Comparison of ENCODE assay signal across 19 mouse cellular contexts in the genomic region with DNA sequence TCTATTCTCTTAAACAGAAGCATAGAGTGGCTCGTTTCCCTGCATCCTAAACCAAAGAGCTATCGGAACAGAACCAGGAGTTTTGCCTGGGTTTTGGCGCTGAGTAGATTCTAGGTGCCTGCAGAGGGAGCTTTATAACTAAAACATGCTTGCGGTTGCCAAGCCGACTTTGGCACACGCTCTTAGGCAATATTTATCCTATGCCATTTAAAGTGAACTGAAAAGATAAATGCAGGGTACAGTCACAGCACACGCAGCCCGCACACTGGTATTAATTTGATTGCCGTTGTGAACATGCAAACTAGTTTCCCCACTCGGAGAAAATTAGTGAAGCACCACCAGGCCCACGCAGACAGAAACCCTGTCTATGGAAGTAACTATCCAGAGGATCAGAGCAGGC. TPM values are rescaled to one million over a fixed set of nuclear protein-coding genes. Genes with fewer than 3 reads are reported as not detected.
DNase-seq lines count a peak whose midpoint lies in the region; ATAC-seq and TF ChIP-seq lines count a peak whose summit lies in the region.
"Had no signal": no experiment of that assay in that cellular context is flagged by ENCODE, and none has a peak within 500 bp of the region (broad histone marks: within the 10 kb centered on the region; RNA-seq: fewer than 3 reads in every experiment).

No protein-coding gene starts in this region.

- peak; percentile 70 for ATAC-seq in forebrain, embryonic 15.5 days (replicated peaks)
- no peak; the same call in 1 of the 2 replicates for ATAC-seq in forebrain, embryonic 13.5 days
- ATAC-seq in stomach, postnatal 0 days (ENCODE audit: low FRiP score, low TSS enrichment): no peak
- ATAC-seq in monocyte, adult 5-6 weeks (replicated peaks; ENCODE audit: insufficient number of reproducible peaks, low FRiP score, low TSS enrichment, poor library complexity, severe bottlenecking): no peak

- no peak overlapping the region for H3K4me3 ChIP-seq in forebrain, embryonic 15.5 days
- H3K4me3 ChIP-seq in forebrain, embryonic 13.5 days: no peak overlapping the region
- H3K4me3 ChIP-seq in stomach, postnatal 0 days (ENCODE audit: low read depth, low read length): no peak overlapping the region
- H3K4me3 ChIP-seq: heart, embryonic 15.5 days; neural tube, embryonic 15.5 days had no signal

- DNase-seq in left cerebral cortex, adult 11 months (ENCODE audit: low spot score): peak; percentile 38
- no peak for DNase-seq in left cerebral cortex, postnatal 4 days
- peak; percentile 30 to 54 for DNase-seq in left cerebral cortex, adult 9 months (ENCODE audit: low spot score in 2 of 2)
- no peak for DNase-seq in stomach, postnatal 0 days (ENCODE audit: low spot score)
- DNase-seq in yolk sac, embryonic 10.5 days (ENCODE audit: low spot score): no peak
- DNase-seq: cerebellum, adult 11-12 months; gastrocnemius, postnatal 14 days; kidney, adult 9 months had no signal

- WGBS in forebrain, embryonic 15.5 days: 18% methylated on average over 11 of the region's 11 CpGs
- WGBS in forebrain, embryonic 13.5 days: 58% methylated on average over 11 of the region's 11 CpGs
- WGBS in stomach, postnatal 0 days: 58% methylated on average over 11 of the region's 11 CpGs

- no peaks in the 10 kb centered on the region for H3K27me3 ChIP-seq in forebrain, embryonic 15.5 days
- no peaks in the 10 kb centered on the region for H3K27me3 ChIP-seq in forebrain, embryonic 13.5 days
- no peaks in the 10 kb centered on the region for H3K27me3 ChIP-seq in stomach, postnatal 0 days (ENCODE audit: control insufficient read depth, insufficient read depth, low read length)
- H3K27me3 ChIP-seq: heart, embryonic 15.5 days; neural tube, embryonic 15.5 days had no signal

- H3K9ac ChIP-seq in forebrain, embryonic 15.5 days (replicated peaks): no peak overlapping the region
- no peak overlapping the region for H3K9ac ChIP-seq in forebrain, embryonic 13.5 days
- no peak overlapping the region for H3K9ac ChIP-seq in stomach, postnatal 0 days (ENCODE audit: low read length)
- H3K9ac ChIP-seq: heart, embryonic 15.5 days; hindbrain, embryonic 14.5 days; neural tube, embryonic 15.5 days had no signal

- no peaks in the 10 kb centered on the region for H3K36me3 ChIP-seq in forebrain, embryonic 15.5 days
- H3K36me3 ChIP-seq in forebrain, embryonic 13.5 days (ENCODE audit: poor library complexity, severe bottlenecking): no peaks in the 10 kb centered on the region
- no peaks in the 10 kb centered on the region for H3K36me3 ChIP-seq in stomach, postnatal 0 days (ENCODE audit: control insufficient read depth, insufficient read depth, low read length)
- H3K36me3 ChIP-seq: heart, embryonic 15.5 days; neural tube, embryonic 15.5 days had no signal

- no peak for TF ChIP-seq EP300 in stomach, postnatal 0 days (optimal IDR thresholded peaks at IDR 0.05)

- intact Hi-C loops in left cerebral cortex, postnatal 4 days (cut with DNase I): no loop called here

- no peak overlapping the region for H3K27ac ChIP-seq in forebrain, embryonic 15.5 days (replicated peaks)
- H3K27ac ChIP-seq in forebrain, embryonic 13.5 days: no peak overlapping the region
- no peak overlapping the region for H3K27ac ChIP-seq in stomach, postnatal 0 days (replicated peaks)
- H3K27ac ChIP-seq: heart, embryonic 15.5 days; hindbrain, embryonic 14.5 days; macrophage; neural tube, embryonic 15.5 days had no signal

- H3K4me1 ChIP-seq in forebrain, embryonic 15.5 days: peaks cover 31% of the 10 kb centered on the region
- peaks cover 41% of the 10 kb centered on the region for H3K4me1 ChIP-seq in forebrain, embryonic 13.5 days
- H3K4me1 ChIP-seq in stomach, postnatal 0 days (replicated peaks; ENCODE audit: control insufficient read depth, insufficient read depth): no peaks in the 10 kb centered on the region

- H3K4me2 ChIP-seq in forebrain, embryonic 15.5 days (replicated peaks): no peak overlapping the region
- no peak overlapping the region for H3K4me2 ChIP-seq in forebrain, embryonic 13.5 days
- no peak overlapping the region for H3K4me2 ChIP-seq in stomach, postnatal 0 days (replicated peaks; ENCODE audit: low read depth)
- H3K4me2 ChIP-seq: heart, embryonic 15.5 days; hindbrain, embryonic 14.5 days; liver, embryonic 11.5 days; neural tube, embryonic 15.5 days had no signal

- peak; percentile 32; the same call in 1 of the 2 replicates for TF ChIP-seq CTCF in stomach, postnatal 0 days (IDR thresholded peaks at IDR 0.05; ENCODE audit: low read depth)

- H3K9me3 ChIP-seq in forebrain, embryonic 15.5 days: no peaks in the 10 kb centered on the region
- H3K9me3 ChIP-seq in forebrain, embryonic 13.5 days (replicated peaks): no peaks in the 10 kb centered on the region
- no peaks in the 10 kb centered on the region for H3K9me3 ChIP-seq in stomach, postnatal 0 days (ENCODE audit: control insufficient read depth, low read length)
- H3K9me3 ChIP-seq: heart, embryonic 15.5 days; neural tube, embryonic 15.5 days had no signal

RNA-seq across cellular contexts. Expression of a gene that starts 25.4 kb away (rescaled TPM):
- 0.10 TPM in 1 of 2 replicates, not detected in the other for polyA plus RNA-seq in forebrain, embryonic 15.5 days (2015; fragmentation: Nextera tagmentation; extraction: Ambion mirVana)
- 0.23 and 0.38 TPM in 2 replicates for polyA plus RNA-seq in forebrain, embryonic 13.5 days (2015; fragmentation: Nextera tagmentation; extraction: Ambion mirVana)
- total RNA-seq in left cerebral cortex, postnatal 4 days (2021): not detected
- 0.10 TPM in 1 of 2 replicates, not detected in the other for polyA plus RNA-seq in stomach, postnatal 0 days (2015; fragmentation: Nextera tagmentation; extraction: Ambion mirVana)
- not detected in 3 replicates for total RNA-seq in monocyte, adult 5-6 weeks (2017)
- total RNA-seq: adrenal gland, postnatal 4 days; gastrocnemius, postnatal 14 days; layer of hippocampus, postnatal 25 days had no signal
- polyA plus RNA-seq: macrophage; testis, adult 2 months had no signal

Comparison
In these comparisons a context has a peak if more than half of its experiments do, and no peak if none do; other contexts are left out.
1. DNase-seq: peak in left cerebral cortex, adult 11 months (single experiment) and left cerebral cortex, adult 9 months (2 of 2); none in left cerebral cortex, postnatal 4 days (single experiment), stomach, postnatal 0 days (single experiment) and yolk sac, embryonic 10.5 days (single experiment).